Mouse (Mus musculus) heart, postnatal 10 days (tissue): ENCODE measurements around the gene Acss2. TPM values are rescaled to one million over a fixed set of nuclear protein-coding genes. Genes with fewer than 3 reads are reported as not detected.
"Not testable (repeated sequence)": the region's sequence is repeated elsewhere in the genome, so short reads cannot be mapped to it uniquely, and the experiment has no call there.

Source experiments
- DNase-seq, 2 experiments: peaks; one replicate each; pipeline ENCODE4 v3.0.0; 2021
- intact Hi-C: fragments of 180-260 bp; cut with DNase I; formaldehyde crosslinking; loops from one replicate; pipeline ENCODE4 v1.15.1; 2025
- total RNA-seq, 2 experiments: library from RNA; stranded (reverse); gene quantifications; 2 replicates each; pipeline ENCODE4 v1.2.3; 2021

Gene Acss2
- total RNA-seq, 2 experiments from 2014 or later, result 26.8 to 27.8 TPM

GRCm38 (mm10) chr2:155537761-155538462 is 20.2 kb downstream of the Acss2 start:
- intact Hi-C loops, result no loop called here
- DNase-seq, result no peak

- DNase-seq, intact Hi-C loops: not testable (repeated sequence)
These were observed 20.8 kb downstream of the Acss2 start for GRCm38 (mm10) chr2:155538463-155539057.

GRCm38 (mm10) chr2:155539696-155540095 is 21.9 kb downstream of the Acss2 start:
- intact Hi-C loops, result no loop called here
- DNase-seq, result no peak

- intact Hi-C loops, result no loop called here
- peak; percentile 73 to 78 for DNase-seq
These were observed 23.2 kb downstream of the Acss2 start for GRCm38 (mm10) chr2:155540822-155541458.

- DNase-seq, result no peak
- intact Hi-C loops, result no loop called here
These were observed 29.2 kb downstream of the Acss2 start for GRCm38 (mm10) chr2:155546955-155547354.

GRCm38 (mm10) chr2:155552336-155552735 is 34.6 kb downstream of the Acss2 start:
- no peak for DNase-seq
- intact Hi-C loops, result no loop called here

- intact Hi-C loops, result no loop called here
- no peak for DNase-seq
These were observed 35.2 kb downstream of the Acss2 start for GRCm38 (mm10) chr2:155552949-155553354.

GRCm38 (mm10) chr2:155554426-155554985 is 36.8 kb downstream of the Acss2 start:
- DNase-seq, result no peak
- intact Hi-C loops, result no loop called here

GRCm38 (mm10) chr2:155562209-155562608 is 44.5 kb downstream of the Acss2 start:
- intact Hi-C loops, result no loop called here
- no peak for DNase-seq

GRCm38 (mm10) chr2:155562934-155563333 is 45.2 kb downstream of the Acss2 start:
- intact Hi-C loops, result no loop called here
- DNase-seq, result no peak

- intact Hi-C loops, result no loop called here
- DNase-seq, result no peak
These were observed 50.0 kb downstream of the Acss2 start for GRCm38 (mm10) chr2:155567751-155568150.

- DNase-seq, result no peak
- intact Hi-C loops, result no loop called here
These were observed 51.6 kb downstream of the Acss2 start for GRCm38 (mm10) chr2:155569223-155569807.

- no peak for DNase-seq
- intact Hi-C loops, result no loop called here
These were observed 55.3 kb downstream of the Acss2 start for GRCm38 (mm10) chr2:155573001-155573400.

- intact Hi-C loops, result no loop called here
- DNase-seq, result no peak
These were observed 56.2 kb downstream of the Acss2 start for GRCm38 (mm10) chr2:155573996-155574395.

- peak; percentile 48 to 58 for DNase-seq
- intact Hi-C loops, result no loop called here
These were observed 57.0 kb downstream of the Acss2 start for GRCm38 (mm10) chr2:155574700-155575099.

- no peak for DNase-seq
- intact Hi-C loops, result no loop called here
These were observed 58.9 kb downstream of the Acss2 start for GRCm38 (mm10) chr2:155576656-155577055.

- intact Hi-C loops, result no loop called here
- DNase-seq, result no peak
These were observed 62.6 kb downstream of the Acss2 start for GRCm38 (mm10) chr2:155580331-155580730.

- intact Hi-C loops, result no loop called here
- no peak for DNase-seq
These were observed 64.7 kb downstream of the Acss2 start for GRCm38 (mm10) chr2:155582384-155582995.

GRCm38 (mm10) chr2:155582996-155583395 is 65.2 kb downstream of the Acss2 start:
- intact Hi-C loops, result no loop called here
- no peak for DNase-seq

GRCm38 (mm10) chr2:155583927-155584530 is 66.3 kb downstream of the Acss2 start:
- peak; percentile 67 to 81 for DNase-seq
- intact Hi-C loops, result loop anchor here (1.0 kb wide), 1 partner anchor 68 kb away; no protein-coding TSS in a partner anchor
